Mouse (Mus musculus) liver, postnatal 0 days (tissue): ENCODE measurements around the gene Draxin. TPM values are rescaled to one million over a fixed set of nuclear protein-coding genes. Genes with fewer than 3 reads are reported as not detected.

ENCODE experiments used
- ATAC-seq: fragments of 200-750 bp; cut with Nextera tagmentation; 2 replicates; pipeline ENCODE4 v1.8.0; 2017; ENCODE audit warnings: mild to moderate bottlenecking, moderate library complexity
- DNase-seq: peaks from one replicate; pipeline ENCODE4 v3.0.0-alpha.2; 2016
- H3K27ac ChIP-seq: fragments of 300-500 bp; sonication (generic); 2 replicates; pipeline ENCODE4 v1.5.1; 2014; ENCODE audit warnings: antibody characterized with exemption, moderate library complexity, mild to moderate bottlenecking, low read depth
- H3K27me3 ChIP-seq: fragments of 300-500 bp; sonication (generic); 2 replicates; pipeline ENCODE4 v1.6.1; 2014; ENCODE audit warnings: low read length, control low read depth, mixed read lengths; ENCODE audit not compliant: insufficient read depth
- H3K36me3 ChIP-seq: fragments of 300-500 bp; sonication (generic); replicated peaks from 2 replicates; pipeline ENCODE4 v1.6.1; 2014; ENCODE audit warnings: mild to moderate bottlenecking, control low read depth, low read length, moderate library complexity, mixed read lengths; ENCODE audit not compliant: insufficient read depth
- H3K4me1 ChIP-seq: fragments of 300-500 bp; sonication (generic); 2 replicates; pipeline ENCODE4 v1.6.1; 2014; ENCODE audit warnings: antibody characterized with exemption, mild to moderate bottlenecking, control low read depth; ENCODE audit not compliant: insufficient read depth
- H3K4me2 ChIP-seq: fragments of 300-500 bp; sonication (generic); 2 replicates; pipeline ENCODE4 v1.6.1; 2014; ENCODE audit warnings: low read depth, mild to moderate bottlenecking, low read length, moderate library complexity, mixed read lengths
- H3K4me3 ChIP-seq: fragments of 300-500 bp; sonication (generic); 2 replicates; pipeline ENCODE4 v1.5.1; 2014; ENCODE audit warnings: low read depth, low read length
- H3K9ac ChIP-seq: fragments of 300-500 bp; sonication (generic); replicated peaks from 2 replicates; pipeline ENCODE4 v1.6.1; 2014; ENCODE audit warnings: mild to moderate bottlenecking, moderate library complexity
- H3K9me3 ChIP-seq: fragments of 300-500 bp; sonication (generic); 2 replicates; pipeline ENCODE4 v1.6.1; 2016; ENCODE audit warnings: mild to moderate bottlenecking, control low read depth, low read length, mixed read lengths
- CTCF ChIP-seq: sonication (generic); IDR thresholded peaks from 2 replicates; pipeline ENCODE4 v1.5.1; 2016; ENCODE audit warnings: antibody characterized with exemption, low read depth
- EP300 ChIP-seq: IDR thresholded peaks from 2 replicates; pipeline ENCODE4 v1.6.1; 2016; ENCODE audit warnings: antibody characterized with exemption, low read depth, mild to moderate bottlenecking
- WGBS: fragments of 180-500 bp; shearing (Covaris S2); extraction: QIAGEN DNeasy Blood & Tissue Kit; methylation state at CpG from one replicate; pipeline ENCODE4 v1.1.7; 2014; ENCODE audit not compliant: insufficient replicate concordance; 5-methylcytosine and 5-hydroxymethylcytosine counted together
- polyA plus RNA-seq: library from polyadenylated mRNA; unstranded; fragments of >200 nt; fragmentation: Nextera tagmentation; extraction: Ambion mirVana; gene quantifications from 2 replicates; pipeline ENCODE4 v1.2.1, GENCODE M21; 2015

Draxin gene
- polyA plus RNA-seq, 1 experiment from 2014 or later, result 0.04 TPM

DNA sequence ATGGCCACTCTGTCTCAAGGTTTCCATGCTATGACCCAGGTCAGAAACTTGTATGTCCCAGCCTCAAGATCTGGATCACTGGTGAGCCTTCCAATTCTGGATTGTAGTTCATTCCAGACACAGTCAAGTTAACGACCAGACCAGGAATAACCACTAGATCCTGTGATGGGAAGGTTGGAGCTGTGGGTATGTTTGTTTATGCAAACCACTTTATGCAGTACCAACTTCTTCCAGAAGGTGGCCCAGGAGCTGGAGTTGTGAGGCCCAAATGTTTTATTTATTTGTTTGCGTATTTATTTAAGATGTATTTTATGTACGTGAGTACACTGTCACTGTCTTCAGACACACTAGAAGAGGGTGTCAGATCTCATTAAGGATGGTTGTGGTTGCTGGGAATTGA, 24.5 kb upstream of the Draxin start:
- H3K27me3 ChIP-seq, result peaks cover 9% of the 10 kb centered on the region
- H3K9me3 ChIP-seq, result no peaks in the 10 kb centered on the region
- ATAC-seq (no peak), DNase-seq (no peak)
- H3K9ac ChIP-seq, result no peak overlapping the region
- H3K36me3 ChIP-seq, result no peaks in the 10 kb centered on the region
- no peak overlapping the region for H3K27ac ChIP-seq
- peaks cover 22% of the 10 kb centered on the region for H3K4me1 ChIP-seq
- TF ChIP-seq CTCF, result peak; percentile 67
- TF ChIP-seq EP300, result no peak
- WGBS, result 57% methylated on average over 3 of the region's 3 CpGs
- H3K4me3 ChIP-seq, result no peak overlapping the region
- no peak overlapping the region for H3K4me2 ChIP-seq

DNA sequence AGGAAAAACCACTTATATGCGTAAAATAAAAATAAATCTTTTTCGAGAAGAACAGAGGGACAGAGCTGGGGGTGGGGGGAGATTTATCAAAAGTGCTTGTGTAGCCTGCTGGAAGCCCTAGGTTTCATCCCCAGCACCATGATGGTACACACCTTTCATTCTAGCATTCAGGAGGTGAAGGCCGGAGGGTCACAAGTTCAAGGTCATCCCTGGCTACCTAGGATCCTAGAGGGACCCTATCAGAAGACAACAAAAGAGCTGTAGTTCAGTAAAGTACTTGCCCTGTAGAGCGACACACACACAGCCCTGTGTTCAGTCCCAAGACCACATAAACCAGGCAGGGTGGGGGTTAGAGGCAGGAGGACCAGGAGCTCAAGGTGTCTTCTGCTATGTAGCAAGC, 23.5 kb upstream of the Draxin start:
- H3K27ac ChIP-seq, result no peak overlapping the region
- H3K36me3 ChIP-seq, result 0 out of 2 replicates have a peak, but pooled peaks cover 3% of the 10 kb centered on the region
- H3K9me3 ChIP-seq, result no peaks in the 10 kb centered on the region
- DNase-seq, result no peak
- peaks cover 5% of the 10 kb centered on the region for H3K27me3 ChIP-seq
- WGBS, result 75% methylated on average over 4 of the region's 4 CpGs
- no peak overlapping the region for H3K4me2 ChIP-seq
- no peak overlapping the region for H3K9ac ChIP-seq
- no peak for ATAC-seq
- H3K4me1 ChIP-seq, result peaks cover 15% of the 10 kb centered on the region
- TF ChIP-seq EP300 (no peak), CTCF (no peak)
- no peak overlapping the region for H3K4me3 ChIP-seq

DNA sequence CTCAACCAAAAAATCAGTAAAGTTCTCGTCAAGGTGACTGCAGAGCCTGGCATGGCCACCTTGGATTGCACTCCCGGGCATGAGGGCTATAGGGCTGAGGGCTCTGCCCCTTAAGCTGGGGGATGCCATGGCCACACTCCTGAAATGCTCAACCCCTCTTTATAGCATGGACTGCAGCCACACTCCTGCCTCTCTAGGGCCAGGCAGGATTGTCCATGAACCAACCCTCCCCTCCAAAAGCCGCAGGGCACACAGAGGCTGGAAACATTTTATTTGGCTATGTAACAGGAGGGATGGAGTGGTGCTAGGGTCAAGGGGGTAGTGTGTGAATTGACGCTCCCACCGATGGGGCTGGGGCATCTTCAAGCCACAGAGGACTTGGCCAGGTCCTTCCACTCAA, 22.0 kb upstream of the Draxin start:
- no peak overlapping the region for H3K4me3 ChIP-seq
- no peak overlapping the region for H3K9ac ChIP-seq
- DNase-seq, result no peak
- peak overlapping the region; percentile 98 for H3K27ac ChIP-seq
- TF ChIP-seq CTCF (no peak), EP300 (no peak)
- H3K4me1 ChIP-seq, result peaks cover 13% of the 10 kb centered on the region
- H3K27me3 ChIP-seq, result no peaks in the 10 kb centered on the region
- H3K9me3 ChIP-seq, result no peaks in the 10 kb centered on the region
- no peak overlapping the region for H3K4me2 ChIP-seq
- WGBS, result 75% methylated on average over 5 of the region's 5 CpGs
- peaks cover 3% of the 10 kb centered on the region; the same call in 1 of the 2 replicates for H3K36me3 ChIP-seq
- no peak for ATAC-seq

DNA sequence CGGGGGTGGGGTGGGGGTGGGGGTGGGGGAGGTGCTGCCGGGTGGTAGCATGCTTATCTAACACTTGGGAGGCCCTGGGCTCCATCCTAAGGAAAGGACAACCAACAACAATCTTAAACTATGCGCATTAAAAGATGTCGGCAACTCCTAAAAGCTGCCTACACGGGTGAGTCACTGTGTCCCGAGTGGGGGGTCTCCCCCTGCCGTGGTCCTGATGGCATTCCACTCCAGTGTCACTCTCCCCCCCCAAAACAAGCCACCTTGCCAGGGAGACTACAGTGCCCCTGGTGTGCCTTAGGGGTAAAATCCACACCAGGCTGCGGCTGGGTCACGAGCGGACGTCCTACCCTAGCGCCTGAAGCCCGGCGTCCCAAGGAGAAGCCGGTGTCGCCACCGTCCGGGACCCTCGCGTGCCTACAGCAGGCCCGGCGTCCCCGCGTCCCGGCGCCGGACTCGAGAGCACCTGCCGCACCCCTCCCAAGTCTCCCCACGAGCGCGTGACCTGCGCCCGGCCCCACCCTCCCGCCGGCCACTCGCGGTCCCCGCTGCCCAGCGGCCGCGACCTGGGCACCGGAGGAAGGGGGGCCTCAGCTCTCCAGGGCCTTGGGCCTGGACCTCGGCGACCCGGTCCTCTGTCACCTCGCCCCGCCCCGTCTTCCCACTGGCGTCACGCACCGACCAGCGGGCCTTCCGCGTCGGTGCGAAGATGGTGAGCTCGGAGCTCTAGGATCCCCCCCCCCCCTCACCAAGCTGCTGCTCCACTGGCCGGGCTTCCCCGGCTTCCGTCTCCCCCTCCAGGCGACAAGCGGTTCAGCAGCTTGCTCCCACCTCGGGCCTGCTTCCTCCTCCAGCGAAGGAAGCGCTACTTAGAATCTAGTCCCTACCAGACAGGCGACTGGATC, 21.0 kb upstream of the Draxin start, which contains the start of gene Fbxo6:
Gene Fbxo6 (minus strand): TSS at position 874 of the 902 bp plus-strand sequence.
- Histone ChIP-seq H3K27ac (peak within 1 kb of the TSS; percentile 98), H3K4me2 (peak within 1 kb of the TSS; percentile 80), H3K36me3 (peaks cover 3% of the 10 kb centered on the region; the same call in 1 of the 2 replicates), H3K9me3 (no peaks in the 10 kb centered on the region), H3K4me1 (peaks cover 13% of the 10 kb centered on the region), H3K27me3 (no peaks in the 10 kb centered on the region), H3K4me3 (peak within 1 kb of the TSS; percentile 62), H3K9ac (peak within 1 kb of the TSS; percentile 92)
- ATAC-seq (peak; percentile 86), DNase-seq (peak; percentile 89)
- WGBS, result under 1% methylated on average over 49 of the region's 67 CpGs
- TF ChIP-seq CTCF (peak; percentile 80), EP300 (peak; percentile 1; the same call in 1 of the 2 replicates)

DNA sequence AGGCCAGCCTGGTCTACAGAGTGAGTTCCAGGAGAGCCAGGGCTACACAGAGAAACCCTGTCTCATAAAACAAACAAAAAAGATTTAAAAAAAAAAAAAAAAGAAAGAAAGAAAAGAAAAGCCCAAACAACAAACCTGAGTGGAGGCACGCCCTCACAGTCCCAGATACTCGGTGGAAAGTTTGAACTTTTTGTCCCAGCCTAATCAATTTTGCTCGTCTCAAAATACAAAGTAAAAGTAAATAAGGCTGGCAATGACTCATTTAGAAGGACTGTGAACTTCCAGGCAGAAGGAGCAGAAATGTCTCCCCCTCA, 20.4 kb upstream of the Draxin start:
- Histone ChIP-seq H3K4me2 (peak overlapping the region; percentile 80), H3K36me3 (peaks cover 8% of the 10 kb centered on the region), H3K9ac (peak overlapping the region; percentile 92), H3K27me3 (no peaks in the 10 kb centered on the region), H3K4me3 (peak overlapping the region; percentile 62), H3K4me1 (peaks cover 13% of the 10 kb centered on the region), H3K27ac (peak overlapping the region; percentile 98), H3K9me3 (no peaks in the 10 kb centered on the region)
- 13% methylated on average over 3 of the region's 3 CpGs for WGBS
- peak; percentile 17; the same call in 1 of the 2 replicates for TF ChIP-seq EP300
- no peak for TF ChIP-seq CTCF
- ATAC-seq (peak; percentile 65), DNase-seq (no peak)

DNA sequence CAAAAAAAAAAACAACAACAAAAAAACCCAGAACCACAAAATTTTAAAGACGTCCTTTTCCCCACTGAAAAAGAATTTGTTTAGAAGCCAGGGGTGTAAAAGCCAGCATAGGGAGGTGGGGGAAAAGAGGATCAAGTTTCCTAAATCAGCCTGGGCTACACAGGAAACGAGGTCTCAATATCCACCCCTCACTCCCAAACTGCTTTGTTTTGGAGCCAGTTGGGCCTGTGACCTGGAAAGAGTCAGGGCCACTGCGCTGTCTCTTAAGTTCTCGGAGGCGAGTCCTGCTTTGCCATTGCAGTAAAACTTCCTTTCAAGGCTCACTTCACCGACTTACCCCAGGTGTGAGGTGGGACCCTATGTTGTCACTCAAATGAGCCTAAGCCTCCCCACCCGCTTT, 19.7 kb upstream of the Draxin start:
- no peak overlapping the region for H3K9ac ChIP-seq
- H3K4me3 ChIP-seq, result no peak overlapping the region
- H3K4me2 ChIP-seq, result peak overlapping the region; percentile 80; the same call in 1 of the 2 replicates
- peaks cover 13% of the 10 kb centered on the region for H3K4me1 ChIP-seq
- DNase-seq, result no peak
- ATAC-seq, result no peak
- TF ChIP-seq EP300 (no peak), CTCF (no peak)
- peak overlapping the region; percentile 98 for H3K27ac ChIP-seq
- WGBS, result 70% methylated on average over 7 of the region's 7 CpGs
- H3K9me3 ChIP-seq, result no peaks in the 10 kb centered on the region
- no peaks in the 10 kb centered on the region for H3K27me3 ChIP-seq
- peaks cover 10% of the 10 kb centered on the region for H3K36me3 ChIP-seq
